Mouse (Mus musculus) cerebellum, postnatal 25 days (tissue): ENCODE measurements around the gene Zfp747.
A peak's percentile ranks its signal among the peaks of the same experiment; 100 is the strongest.

Experiments used
- DNase-seq, 2 experiments: peaks; one replicate each; pipeline ENCODE4 v3.0.0; 2021; ENCODE audit warnings: mixed read lengths in 2 of 2

Zfp747 gene

GRCm38 (mm10) chr7:127326685-127327084 is 49.2 kb downstream of the Zfp747 start:
- peak in 1 of 2 experiments; percentile 36 for DNase-seq

DNA sequence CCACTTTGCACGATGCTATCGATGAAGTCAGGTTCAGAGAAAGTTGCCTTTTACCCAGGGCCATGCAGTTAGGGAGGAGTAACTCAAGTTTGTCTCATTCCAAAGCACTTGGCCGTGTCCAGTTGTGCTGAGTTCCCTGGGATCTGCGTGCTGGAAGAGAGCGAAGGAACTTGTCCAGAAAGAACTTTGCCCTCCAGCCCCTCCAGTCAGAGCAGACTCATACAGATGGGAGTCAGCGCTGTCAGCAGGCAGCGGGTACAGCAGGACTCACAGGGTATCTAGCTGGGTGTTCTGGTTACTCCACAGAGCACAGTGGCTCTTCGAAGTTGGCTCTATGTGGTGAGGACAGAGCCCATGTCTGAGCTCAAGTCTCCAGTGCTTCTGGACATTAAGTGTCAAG is 50.3 kb downstream of the Zfp747 start:
- DNase-seq = no peak

GRCm38 (mm10) chr7:127324944-127325343 is 50.9 kb downstream of the Zfp747 start:
- DNase-seq = no peak
